Mouse (Mus musculus): ENCODE data around the gene Csrp1. TPM values are rescaled to one million over a fixed set of nuclear protein-coding genes. Genes with fewer than 3 reads are reported as not detected.

Gene Csrp1
- polyA plus RNA-seq, 1 experiment from 2014 or later, result 28.0 TPM

- no peak for ATAC-seq (ENCODE audit: low read depth)
- Histone ChIP-seq H3K9me3 (no peaks in the 10 kb centered on the region), H3K4me2 (no peak overlapping the region), H3K9ac (no peak overlapping the region), H3K27me3 (no peaks in the 10 kb centered on the region), H3K4me3 (no peak overlapping the region), H3K4me1 (replicated peaks) (peaks cover 11% of the 10 kb centered on the region), H3K27ac (replicated peaks) (no peak overlapping the region), H3K36me3 (no peaks in the 10 kb centered on the region)
- 63% methylated on average over 4 of the region's 4 CpGs for WGBS
Measured at GRCm38 (mm10) chr1:135724134-135724533, 4.3 kb downstream of the Csrp1 start.

- Histone ChIP-seq H3K4me2 (no peak overlapping the region), H3K27ac (replicated peaks) (no peak overlapping the region), H3K9me3 (no peaks in the 10 kb centered on the region), H3K4me1 (replicated peaks) (peaks cover 22% of the 10 kb centered on the region), H3K27me3 (no peaks in the 10 kb centered on the region), H3K9ac (no peak overlapping the region), H3K36me3 (no peaks in the 10 kb centered on the region), H3K4me3 (no peak overlapping the region)
- ATAC-seq (ENCODE audit: low read depth), result no peak
- 93% methylated on average over 6 of the region's 6 CpGs for WGBS
Measured at GRCm38 (mm10) chr1:135725324-135725723, 5.5 kb downstream of the Csrp1 start.

- Histone ChIP-seq H3K27me3 (no peaks in the 10 kb centered on the region), H3K4me2 (no peak overlapping the region), H3K9me3 (no peaks in the 10 kb centered on the region), H3K27ac (replicated peaks) (no peak overlapping the region), H3K4me1 (replicated peaks) (peaks cover 28% of the 10 kb centered on the region), H3K9ac (no peak overlapping the region), H3K36me3 (no peaks in the 10 kb centered on the region), H3K4me3 (no peak overlapping the region)
- ATAC-seq (ENCODE audit: low read depth), result no peak
- 71% methylated on average over 7 of the region's 7 CpGs for WGBS
Measured at GRCm38 (mm10) chr1:135725936-135726335, 6.1 kb downstream of the Csrp1 start.

GRCm38 (mm10) chr1:135728631-135729366 lies 8.9 kb downstream of the Csrp1 start:
- ATAC-seq (ENCODE audit: low read depth), result peak; percentile 86
- no peaks in the 10 kb centered on the region for H3K36me3 ChIP-seq
- no peaks in the 10 kb centered on the region for H3K9me3 ChIP-seq
- H3K4me3 ChIP-seq, result peak overlapping the region; percentile 43
- H3K27ac ChIP-seq (replicated peaks), result peak overlapping the region; percentile 59
- H3K9ac ChIP-seq, result peak overlapping the region; percentile 74
- H3K4me1 ChIP-seq (replicated peaks), result peaks cover 55% of the 10 kb centered on the region
- H3K4me2 ChIP-seq, result peak overlapping the region; percentile 73
- H3K27me3 ChIP-seq, result no peaks in the 10 kb centered on the region
- WGBS, result 2% methylated on average over 35 of the region's 35 CpGs

- H3K9me3 ChIP-seq, result no peaks in the 10 kb centered on the region
- peaks cover 61% of the 10 kb centered on the region for H3K4me1 ChIP-seq (replicated peaks)
- peak overlapping the region; percentile 59; the same call in 1 of the 2 replicates for H3K27ac ChIP-seq (replicated peaks)
- H3K4me2 ChIP-seq, result peak overlapping the region; percentile 73
- ATAC-seq (ENCODE audit: low read depth), result 0 out of 2 replicates have a peak, but pooled peaks have one; percentile 32
- H3K9ac ChIP-seq, result peak overlapping the region; percentile 74
- H3K4me3 ChIP-seq, result peak overlapping the region; percentile 43
- under 1% methylated on average over 11 of the region's 11 CpGs for WGBS
- H3K27me3 ChIP-seq, result no peaks in the 10 kb centered on the region
- H3K36me3 ChIP-seq, result no peaks in the 10 kb centered on the region
Measured at GRCm38 (mm10) chr1:135729367-135729713, 9.5 kb downstream of the Csrp1 start.

GRCm38 (mm10) chr1:135729821-135730220 lies 10.0 kb downstream of the Csrp1 start:
- peak overlapping the region; percentile 73 for H3K4me2 ChIP-seq
- ATAC-seq (ENCODE audit: low read depth), result no peak
- no peaks in the 10 kb centered on the region for H3K36me3 ChIP-seq
- WGBS, result 24% methylated on average over 4 of the region's 4 CpGs
- no peaks in the 10 kb centered on the region for H3K27me3 ChIP-seq
- no peaks in the 10 kb centered on the region for H3K9me3 ChIP-seq
- H3K4me1 ChIP-seq (replicated peaks), result peaks cover 66% of the 10 kb centered on the region
- H3K27ac ChIP-seq (replicated peaks), result no peak overlapping the region; the same call in 1 of the 2 replicates
- peak overlapping the region; percentile 74 for H3K9ac ChIP-seq
- H3K4me3 ChIP-seq, result peak overlapping the region; percentile 43

- no peak overlapping the region; the same call in 1 of the 2 replicates for H3K27ac ChIP-seq (replicated peaks)
- 56% methylated on average over 3 of the region's 3 CpGs for WGBS
- H3K9ac ChIP-seq, result peak overlapping the region; percentile 54; the same call in 1 of the 2 replicates
- no peak overlapping the region for H3K4me3 ChIP-seq
- H3K27me3 ChIP-seq, result no peaks in the 10 kb centered on the region
- H3K9me3 ChIP-seq, result no peaks in the 10 kb centered on the region
- no peaks in the 10 kb centered on the region for H3K36me3 ChIP-seq
- H3K4me1 ChIP-seq (replicated peaks), result peaks cover 70% of the 10 kb centered on the region
- no peak for ATAC-seq (ENCODE audit: low read depth)
- peak overlapping the region; percentile 73 for H3K4me2 ChIP-seq
Measured at GRCm38 (mm10) chr1:135730296-135730695, 10.4 kb downstream of the Csrp1 start.

- ATAC-seq (ENCODE audit: low read depth), result no peak
- peaks cover 76% of the 10 kb centered on the region for H3K4me1 ChIP-seq (replicated peaks)
- WGBS, result 74% methylated on average over 7 of the region's 7 CpGs
- no peak overlapping the region for H3K9ac ChIP-seq
- H3K27me3 ChIP-seq, result no peaks in the 10 kb centered on the region
- 0 out of 2 replicates have a peak overlapping the region, but pooled peaks have one; percentile 13 for H3K27ac ChIP-seq (replicated peaks)
- no peaks in the 10 kb centered on the region for H3K9me3 ChIP-seq
- no peak overlapping the region for H3K4me3 ChIP-seq
- H3K4me2 ChIP-seq, result 0 out of 2 replicates have a peak overlapping the region, but pooled peaks have one; percentile 7
- no peaks in the 10 kb centered on the region for H3K36me3 ChIP-seq
Measured at GRCm38 (mm10) chr1:135731393-135731792, 11.5 kb downstream of the Csrp1 start.

- Histone ChIP-seq H3K27me3 (no peaks in the 10 kb centered on the region), H3K27ac (replicated peaks) (peak overlapping the region; percentile 57; the same call in 1 of the 2 replicates), H3K9ac (no peak overlapping the region), H3K4me3 (no peak overlapping the region), H3K4me1 (replicated peaks) (peaks cover 76% of the 10 kb centered on the region), H3K4me2 (0 out of 2 replicates have a peak overlapping the region, but pooled peaks have one; percentile 7), H3K36me3 (no peaks in the 10 kb centered on the region), H3K9me3 (no peaks in the 10 kb centered on the region)
- WGBS, result 45% methylated on average over 11 of the region's 11 CpGs
- no peak for ATAC-seq (ENCODE audit: low read depth)
Measured at GRCm38 (mm10) chr1:135731897-135732684, 12.2 kb downstream of the Csrp1 start.

- H3K27ac ChIP-seq (replicated peaks), result 0 out of 2 replicates have a peak overlapping the region, but pooled peaks have one; percentile 18
- no peak overlapping the region for H3K4me2 ChIP-seq
- 27% methylated on average over 7 of the region's 7 CpGs for WGBS
- no peak overlapping the region for H3K9ac ChIP-seq
- no peaks in the 10 kb centered on the region for H3K27me3 ChIP-seq
- H3K4me3 ChIP-seq, result no peak overlapping the region
- H3K9me3 ChIP-seq, result no peaks in the 10 kb centered on the region
- H3K36me3 ChIP-seq, result no peaks in the 10 kb centered on the region
- H3K4me1 ChIP-seq (replicated peaks), result peaks cover 73% of the 10 kb centered on the region
- peak; percentile 54 for ATAC-seq (ENCODE audit: low read depth)
Measured at GRCm38 (mm10) chr1:135734225-135734937, 14.5 kb downstream of the Csrp1 start.

GRCm38 (mm10) chr1:135735460-135735859 lies 15.6 kb downstream of the Csrp1 start:
- Histone ChIP-seq H3K36me3 (no peaks in the 10 kb centered on the region), H3K4me3 (no peak overlapping the region), H3K27ac (replicated peaks) (no peak overlapping the region), H3K9ac (no peak overlapping the region), H3K4me2 (no peak overlapping the region), H3K9me3 (no peaks in the 10 kb centered on the region), H3K4me1 (replicated peaks) (peaks cover 70% of the 10 kb centered on the region), H3K27me3 (no peaks in the 10 kb centered on the region)
- no peak for ATAC-seq (ENCODE audit: low read depth)
- WGBS, result 39% methylated on average over 6 of the region's 6 CpGs
